Mouse (Mus musculus): ENCODE results near the gene Gm29609.

Gm29609 gene

GRCm38 (mm10) chr5:31153516-31154151 is 26.1 kb downstream of the Gm29609 start:
- in situ Hi-C loops (cut with MboI, MseI), result no loop called here

GRCm38 (mm10) chr5:31151746-31152145 is 28.0 kb downstream of the Gm29609 start:
- in situ Hi-C loops (cut with MboI, MseI), result no loop called here

GRCm38 (mm10) chr5:31149781-31150180 is 29.9 kb downstream of the Gm29609 start:
- in situ Hi-C loops (cut with MboI, MseI), result no loop called here

GRCm38 (mm10) chr5:31138968-31139425 is 40.7 kb downstream of the Gm29609 start:
- in situ Hi-C loops (cut with MboI, MseI), result no loop called here

- in situ Hi-C loops (cut with MboI, MseI), result no loop called here
Measured at GRCm38 (mm10) chr5:31138241-31138967, 41.3 kb downstream of the Gm29609 start, which contains the start of gene Ucn. Gene Ucn (minus strand): TSS chr5:31138829.

GRCm38 (mm10) chr5:31137658-31138057 is 42.1 kb downstream of the Gm29609 start:
- in situ Hi-C loops (cut with MboI, MseI), result no loop called here

- in situ Hi-C loops (cut with MboI, MseI), result no loop called here
Measured at GRCm38 (mm10) chr5:31136730-31137424, 42.8 kb downstream of the Gm29609 start.

GRCm38 (mm10) chr5:31126050-31126449 is 53.7 kb downstream of the Gm29609 start:
- in situ Hi-C loops (cut with MboI, MseI), result no loop called here

- in situ Hi-C loops (cut with MboI, MseI), result no loop called here
Measured at GRCm38 (mm10) chr5:31123481-31123880, 56.2 kb downstream of the Gm29609 start.

GRCm38 (mm10) chr5:31121111-31121510 is 58.6 kb downstream of the Gm29609 start:
- in situ Hi-C loops (cut with MboI, MseI), result no loop called here

- in situ Hi-C loops (cut with MboI, MseI), result no loop called here
Measured at GRCm38 (mm10) chr5:31116912-31117311, 62.8 kb downstream of the Gm29609 start.

GRCm38 (mm10) chr5:31116354-31116753 is 63.4 kb downstream of the Gm29609 start, which contains the start of gene Trim54:
Gene Trim54 (plus strand): TSS chr5:31116712.
- in situ Hi-C loops (cut with MboI, MseI), result no loop called here

- in situ Hi-C loops (cut with MboI, MseI), result no loop called here
Measured at GRCm38 (mm10) chr5:31110781-31111180, 68.9 kb downstream of the Gm29609 start.

GRCm38 (mm10) chr5:31108000-31108490 is 71.7 kb downstream of the Gm29609 start, which contains the start of gene Slc30a3:
Gene Slc30a3 (minus strand): TSS chr5:31108237.
- in situ Hi-C loops (cut with MboI, MseI), result no loop called here

- in situ Hi-C loops (cut with MboI, MseI), result no loop called here
Measured at GRCm38 (mm10) chr5:31105814-31106335, 73.8 kb downstream of the Gm29609 start, which contains the start of gene Dnajc5g. Gene Dnajc5g (plus strand): TSS chr5:31106285.

GRCm38 (mm10) chr5:31095711-31096480 is 83.8 kb downstream of the Gm29609 start:
- in situ Hi-C loops (cut with MboI, MseI), result no loop called here

- in situ Hi-C loops (cut with MboI, MseI), result no loop called here
Measured at GRCm38 (mm10) chr5:31094799-31095691, 84.7 kb downstream of the Gm29609 start.
